Mouse (Mus musculus): Measurements from ENCODE around the gene Ilkap. TPM values are rescaled to one million over a fixed set of nuclear protein-coding genes. Genes with fewer than 3 reads are reported as not detected.
A peak's percentile ranks its signal among the peaks of the same experiment; 100 is the strongest.

Gene Ilkap
- polyA plus RNA-seq (2016; fragmentation: Nextera tagmentation; extraction: Ambion mirVana) = 147 and 148 TPM in 2 replicates

DNA sequence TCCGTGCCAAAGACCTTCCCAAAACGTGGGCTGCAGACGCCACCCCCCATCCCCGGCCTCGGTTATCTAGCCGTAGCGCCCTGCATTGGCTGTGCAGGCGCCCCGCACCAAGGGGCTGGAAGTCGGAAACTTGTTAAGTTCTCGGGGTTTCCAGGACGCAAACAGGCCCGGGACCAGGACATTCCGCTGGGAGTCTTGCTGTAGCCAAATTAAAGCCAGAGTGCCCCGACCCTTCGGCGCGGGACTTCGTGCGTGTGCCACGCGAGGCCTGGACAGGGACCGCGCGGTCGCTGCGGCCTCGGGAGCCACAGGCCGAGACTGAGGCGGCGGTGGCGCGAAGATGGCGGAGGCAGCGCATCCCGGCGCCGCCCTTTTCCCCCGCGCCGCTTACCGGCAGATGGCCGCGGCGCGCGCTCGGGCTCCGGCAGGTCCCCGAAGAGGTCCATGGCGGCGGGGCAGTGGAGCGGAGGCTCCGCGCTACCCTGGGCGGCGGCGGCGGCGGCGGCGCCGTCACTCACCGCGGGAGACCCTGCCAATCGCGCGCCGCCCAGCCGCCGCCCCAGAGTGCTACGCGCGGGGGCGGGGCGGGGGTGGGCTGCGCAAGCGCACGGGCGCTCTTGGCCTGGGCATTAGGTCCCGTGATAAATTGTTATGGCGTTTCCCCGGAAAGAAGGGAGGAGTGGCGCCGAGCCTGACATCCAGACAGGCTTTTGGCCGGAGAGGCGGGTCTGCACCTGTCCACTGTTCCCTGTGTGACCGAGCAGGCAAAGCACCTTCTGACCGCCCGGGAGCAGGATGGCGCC, at the start of gene Ilkap:
TSS of gene Ilkap (minus strand) at position 556 of the 803 bp plus-strand sequence.
- H3K9ac ChIP-seq = peak within 1 kb of the TSS; percentile 93
- peak within 1 kb of the TSS; percentile 82 for H3K4me3 ChIP-seq
- peak; percentile 96 for ATAC-seq (ENCODE audit: low FRiP score)
- H3K4me1 ChIP-seq = peaks cover 16% of the 10 kb centered on the region
- peak within 1 kb of the TSS; percentile 72 for H3K4me2 ChIP-seq (replicated peaks)
- no peaks in the 10 kb centered on the region for H3K9me3 ChIP-seq (replicated peaks)
- H3K36me3 ChIP-seq = peaks cover 8% of the 10 kb centered on the region; the same call in 1 of the 2 replicates
- WGBS = under 1% methylated on average over 76 of the region's 91 CpGs
- peak within 1 kb of the TSS; percentile 91 for H3K27ac ChIP-seq
- no peaks in the 10 kb centered on the region for H3K27me3 ChIP-seq

DNA sequence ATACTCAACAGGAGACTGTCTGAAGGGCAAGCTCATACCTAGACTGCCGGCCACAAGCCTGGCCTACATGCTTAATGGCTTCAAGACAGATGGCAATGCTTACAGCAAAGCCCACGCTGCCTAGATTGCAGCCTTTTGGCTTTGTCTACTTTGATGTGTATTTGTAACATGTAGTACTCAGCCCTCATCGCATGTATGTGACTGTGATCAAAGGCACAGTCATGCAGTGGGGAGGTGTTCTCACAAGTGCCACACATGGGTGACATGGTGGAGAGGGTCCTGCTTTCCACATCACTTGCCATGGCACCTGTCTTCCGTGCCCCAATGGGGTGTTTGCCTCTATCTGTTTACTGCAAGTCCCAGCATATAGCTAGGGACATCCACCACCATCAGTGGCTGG, 47.9 kb upstream of the Ilkap start:
- Histone ChIP-seq H3K4me3 (no peak overlapping the region), H3K27me3 (no peaks in the 10 kb centered on the region), H3K9me3 (replicated peaks) (peaks cover 10% of the 10 kb centered on the region; the same call in 1 of the 2 replicates), H3K27ac (no peak overlapping the region), H3K4me1 (no peaks in the 10 kb centered on the region), H3K36me3 (peaks cover 28% of the 10 kb centered on the region), H3K9ac (no peak overlapping the region), H3K4me2 (replicated peaks) (no peak overlapping the region)
- 98% methylated on average over 4 of the region's 4 CpGs for WGBS
- no peak for ATAC-seq (ENCODE audit: low FRiP score)

DNA sequence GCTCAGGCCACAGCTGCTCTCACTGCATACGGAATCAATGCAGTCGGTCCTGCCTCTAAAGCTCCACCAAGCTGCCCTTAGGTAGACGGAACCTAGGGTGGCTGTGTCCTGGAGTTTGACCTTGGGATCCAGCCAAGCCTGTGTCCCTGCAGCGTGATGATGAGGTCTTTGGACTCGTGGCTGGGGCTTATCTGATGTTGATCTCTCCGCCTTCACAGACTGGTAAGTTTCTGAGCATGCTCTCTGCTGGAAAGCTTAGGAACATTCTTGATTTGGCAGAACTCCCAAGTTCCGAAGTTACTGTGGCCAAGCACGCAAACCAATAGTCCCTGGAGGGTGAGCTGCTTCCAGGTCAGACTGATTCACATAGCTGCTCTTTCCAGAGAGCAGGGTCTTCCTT, 47.4 kb upstream of the Ilkap start:
- Histone ChIP-seq H3K4me3 (no peak overlapping the region), H3K4me2 (replicated peaks) (no peak overlapping the region), H3K4me1 (no peaks in the 10 kb centered on the region), H3K36me3 (peaks cover 28% of the 10 kb centered on the region), H3K27ac (no peak overlapping the region), H3K9me3 (replicated peaks) (peaks cover 10% of the 10 kb centered on the region; the same call in 1 of the 2 replicates), H3K27me3 (no peaks in the 10 kb centered on the region), H3K9ac (no peak overlapping the region)
- 83% methylated on average over 8 of the region's 8 CpGs for WGBS
- no peak for ATAC-seq (ENCODE audit: low FRiP score)

DNA sequence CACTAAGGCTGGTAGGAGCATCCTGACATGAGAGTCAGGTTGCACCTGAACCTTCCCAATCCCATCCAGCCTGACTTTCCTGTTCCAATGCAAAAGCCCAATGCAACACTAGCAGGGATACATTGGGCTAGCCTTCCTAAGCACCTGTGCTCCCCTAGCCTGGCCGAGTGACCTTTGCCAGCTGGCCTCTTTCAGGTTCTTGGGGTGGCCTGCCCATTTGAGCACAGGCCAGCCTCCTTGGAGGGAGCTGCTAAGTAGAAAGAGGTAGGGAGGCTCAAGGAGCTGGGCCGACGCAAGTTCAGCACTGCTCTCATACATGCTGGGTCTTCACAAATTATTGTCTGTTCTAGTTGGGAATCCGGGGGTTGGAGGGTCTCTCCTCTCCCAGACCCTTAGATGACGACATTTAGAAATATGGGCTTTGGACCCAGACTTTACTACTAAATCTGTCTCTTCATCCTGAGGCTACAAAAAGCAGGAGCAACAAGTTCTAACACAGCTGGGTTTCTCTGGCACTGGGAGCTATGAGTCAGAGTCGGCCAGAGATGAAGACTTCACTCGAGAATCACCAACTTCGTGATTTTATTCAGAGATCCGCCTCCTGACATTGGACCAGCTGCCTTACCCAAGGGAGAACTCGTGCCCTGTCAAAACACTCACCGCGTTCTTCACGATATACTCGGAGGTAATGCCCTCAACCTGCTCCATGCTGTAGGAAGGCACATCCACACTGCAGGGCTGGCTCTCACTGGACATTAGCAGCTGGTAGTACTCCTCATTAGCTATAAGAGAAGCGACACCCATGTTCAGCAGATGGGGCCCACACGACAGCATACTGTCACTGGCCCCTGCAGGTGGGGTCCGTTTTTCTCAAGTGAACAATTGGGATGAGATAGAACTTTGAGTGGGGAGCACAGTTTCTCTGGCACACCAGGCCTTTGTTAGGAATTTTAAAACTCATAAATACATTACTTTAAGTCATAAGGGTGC, 46.5 kb upstream of the Ilkap start:
- Histone ChIP-seq H3K36me3 (peaks cover 32% of the 10 kb centered on the region), H3K4me2 (replicated peaks) (no peak overlapping the region), H3K4me3 (no peak overlapping the region), H3K4me1 (no peaks in the 10 kb centered on the region), H3K27ac (no peak overlapping the region), H3K9ac (no peak overlapping the region), H3K9me3 (replicated peaks) (peaks cover 10% of the 10 kb centered on the region; the same call in 1 of the 2 replicates), H3K27me3 (no peaks in the 10 kb centered on the region)
- WGBS = 91% methylated on average over 17 of the region's 17 CpGs
- ATAC-seq (ENCODE audit: low FRiP score) = no peak

DNA sequence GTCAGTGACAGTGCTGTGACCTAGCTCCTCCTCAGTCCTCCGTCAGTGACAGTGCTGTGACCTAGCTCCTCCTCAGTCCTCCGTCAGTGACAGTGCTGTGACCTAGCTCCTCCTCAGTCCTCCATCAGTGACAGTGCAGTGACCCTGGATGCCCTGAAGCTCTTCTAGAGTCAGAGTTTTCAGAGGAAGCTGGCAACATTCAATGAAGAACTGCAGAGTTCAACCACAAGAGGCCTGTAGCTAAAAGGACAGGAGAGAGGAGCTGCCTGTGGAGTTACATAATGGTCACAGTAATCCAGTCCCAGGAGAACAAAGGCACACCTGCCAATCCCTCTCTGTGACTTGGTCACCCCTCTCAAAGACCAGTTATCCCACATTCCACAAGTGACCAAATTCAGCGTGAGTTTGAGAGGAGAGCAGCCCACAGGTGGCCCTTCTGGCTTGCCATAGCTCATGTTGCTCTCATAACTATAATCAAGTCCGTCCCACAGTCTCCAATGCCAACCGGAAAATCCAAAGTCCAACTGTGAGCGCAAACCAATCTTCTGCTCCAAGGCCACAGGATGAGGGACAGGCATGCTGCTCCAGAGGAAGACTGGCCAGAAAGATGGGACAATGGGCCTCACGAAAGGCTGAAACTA, 43.9 kb upstream of the Ilkap start:
- Histone ChIP-seq H3K27ac (no peak overlapping the region), H3K9ac (no peak overlapping the region), H3K4me2 (replicated peaks) (no peak overlapping the region), H3K4me3 (no peak overlapping the region), H3K4me1 (no peaks in the 10 kb centered on the region), H3K27me3 (no peaks in the 10 kb centered on the region), H3K36me3 (peaks cover 20% of the 10 kb centered on the region), H3K9me3 (replicated peaks) (peaks cover 3% of the 10 kb centered on the region; the same call in 1 of the 2 replicates)
- WGBS = 73% methylated on average over 6 of the region's 7 CpGs
- no peak for ATAC-seq (ENCODE audit: low FRiP score)

DNA sequence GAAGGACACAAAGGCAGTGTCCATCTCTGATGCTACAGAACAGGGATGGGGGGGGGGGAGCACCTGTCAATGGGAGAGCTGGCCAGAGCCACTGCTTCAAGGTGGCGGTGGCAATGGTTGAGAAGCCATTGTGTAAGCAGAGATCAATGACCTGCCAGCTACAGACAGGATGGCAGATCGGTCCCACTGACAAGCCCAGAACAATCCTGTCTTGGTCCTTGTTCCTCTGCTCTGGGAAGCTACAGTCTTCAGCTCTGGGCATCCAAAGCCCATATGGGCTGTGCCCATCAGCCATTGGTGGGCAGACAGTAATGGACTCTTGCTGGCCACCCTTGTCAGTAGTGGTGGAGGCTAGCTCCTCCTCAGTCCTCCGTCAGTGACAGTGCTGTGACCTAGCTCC, 43.2 kb upstream of the Ilkap start:
- no peaks in the 10 kb centered on the region for H3K4me1 ChIP-seq
- no peak overlapping the region for H3K9ac ChIP-seq
- H3K4me2 ChIP-seq (replicated peaks) = no peak overlapping the region
- no peak for ATAC-seq (ENCODE audit: low FRiP score)
- no peak overlapping the region for H3K27ac ChIP-seq
- H3K27me3 ChIP-seq = no peaks in the 10 kb centered on the region
- no peak overlapping the region for H3K4me3 ChIP-seq
- peaks cover 18% of the 10 kb centered on the region for H3K36me3 ChIP-seq
- H3K9me3 ChIP-seq (replicated peaks) = no peaks in the 10 kb centered on the region
- WGBS = 90% methylated on average over 3 of the region's 3 CpGs

DNA sequence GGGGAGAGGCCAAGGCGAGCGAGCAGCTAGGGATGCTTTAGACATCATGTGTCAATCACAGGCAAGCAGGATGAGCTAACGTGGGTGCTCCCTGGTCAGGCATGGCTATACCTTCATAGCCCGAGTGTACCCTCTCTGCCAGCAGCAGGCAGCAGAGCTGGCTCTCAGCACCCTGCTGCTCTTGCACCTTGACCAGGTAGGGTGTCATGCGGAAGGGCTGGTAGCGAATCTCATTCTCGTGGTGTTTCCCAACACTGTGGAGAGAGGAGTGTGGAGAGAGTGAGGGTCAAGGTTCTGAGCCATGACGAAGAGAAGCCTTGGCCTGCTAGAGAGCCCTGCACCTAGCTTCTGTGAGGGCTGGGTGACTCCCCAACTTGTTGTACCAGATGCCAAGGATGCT, 41.2 kb upstream of the Ilkap start:
- Histone ChIP-seq H3K27me3 (no peaks in the 10 kb centered on the region), H3K4me1 (peaks cover 6% of the 10 kb centered on the region), H3K36me3 (peaks cover 15% of the 10 kb centered on the region), H3K4me3 (no peak overlapping the region), H3K27ac (no peak overlapping the region), H3K9ac (no peak overlapping the region), H3K9me3 (replicated peaks) (no peaks in the 10 kb centered on the region), H3K4me2 (replicated peaks) (no peak overlapping the region)
- WGBS = 87% methylated on average over 8 of the region's 8 CpGs
- ATAC-seq (ENCODE audit: low FRiP score) = no peak

DNA sequence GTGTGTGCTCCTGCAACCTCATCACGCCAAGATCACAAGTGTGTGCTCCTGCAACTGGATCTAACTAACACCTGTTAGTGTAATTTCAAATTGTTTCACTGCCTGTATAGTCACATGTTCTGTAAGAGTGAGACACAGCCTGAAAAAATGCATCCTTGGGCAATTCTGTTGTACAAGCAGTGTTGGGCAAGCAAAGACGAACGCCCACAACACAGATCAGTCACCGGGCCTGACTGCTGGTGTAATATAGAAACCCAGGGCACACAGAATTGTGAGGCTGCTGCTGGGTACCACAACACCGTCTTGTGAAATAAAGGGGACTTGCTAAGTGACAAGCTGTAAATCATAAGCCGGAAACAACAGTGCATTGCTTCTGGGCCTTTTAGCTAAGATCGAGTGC, 39.0 kb upstream of the Ilkap start:
- Histone ChIP-seq H3K36me3 (peaks cover 9% of the 10 kb centered on the region; the same call in 1 of the 2 replicates), H3K4me1 (peaks cover 6% of the 10 kb centered on the region), H3K9me3 (replicated peaks) (no peaks in the 10 kb centered on the region), H3K4me2 (replicated peaks) (no peak overlapping the region), H3K27ac (no peak overlapping the region), H3K27me3 (no peaks in the 10 kb centered on the region), H3K9ac (no peak overlapping the region), H3K4me3 (no peak overlapping the region)
- no peak for ATAC-seq (ENCODE audit: low FRiP score)
- 89% methylated on average over 7 of the region's 7 CpGs for WGBS

DNA sequence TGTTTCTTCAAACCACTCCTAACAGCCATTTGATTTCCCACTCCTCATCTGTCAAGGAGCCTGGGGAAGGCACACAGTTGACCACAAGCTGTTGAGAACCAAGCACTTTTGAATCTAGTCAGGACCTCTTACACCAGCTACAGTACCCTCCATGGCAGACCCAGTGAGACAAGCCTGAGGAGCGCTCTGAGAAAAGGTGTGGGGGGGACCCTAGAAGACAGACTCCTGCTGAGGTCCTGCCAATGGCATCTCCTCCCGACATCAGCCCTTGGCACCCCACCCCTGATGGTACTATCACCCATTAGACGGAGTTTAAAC, 38.4 kb upstream of the Ilkap start:
- 89% methylated on average over 3 of the region's 3 CpGs for WGBS
- H3K36me3 ChIP-seq = peaks cover 9% of the 10 kb centered on the region; the same call in 1 of the 2 replicates
- peaks cover 6% of the 10 kb centered on the region for H3K4me1 ChIP-seq
- no peak overlapping the region for H3K4me2 ChIP-seq (replicated peaks)
- no peak for ATAC-seq (ENCODE audit: low FRiP score)
- no peak overlapping the region for H3K4me3 ChIP-seq
- no peak overlapping the region for H3K27ac ChIP-seq
- no peaks in the 10 kb centered on the region for H3K9me3 ChIP-seq (replicated peaks)
- no peak overlapping the region for H3K9ac ChIP-seq
- H3K27me3 ChIP-seq = no peaks in the 10 kb centered on the region

DNA sequence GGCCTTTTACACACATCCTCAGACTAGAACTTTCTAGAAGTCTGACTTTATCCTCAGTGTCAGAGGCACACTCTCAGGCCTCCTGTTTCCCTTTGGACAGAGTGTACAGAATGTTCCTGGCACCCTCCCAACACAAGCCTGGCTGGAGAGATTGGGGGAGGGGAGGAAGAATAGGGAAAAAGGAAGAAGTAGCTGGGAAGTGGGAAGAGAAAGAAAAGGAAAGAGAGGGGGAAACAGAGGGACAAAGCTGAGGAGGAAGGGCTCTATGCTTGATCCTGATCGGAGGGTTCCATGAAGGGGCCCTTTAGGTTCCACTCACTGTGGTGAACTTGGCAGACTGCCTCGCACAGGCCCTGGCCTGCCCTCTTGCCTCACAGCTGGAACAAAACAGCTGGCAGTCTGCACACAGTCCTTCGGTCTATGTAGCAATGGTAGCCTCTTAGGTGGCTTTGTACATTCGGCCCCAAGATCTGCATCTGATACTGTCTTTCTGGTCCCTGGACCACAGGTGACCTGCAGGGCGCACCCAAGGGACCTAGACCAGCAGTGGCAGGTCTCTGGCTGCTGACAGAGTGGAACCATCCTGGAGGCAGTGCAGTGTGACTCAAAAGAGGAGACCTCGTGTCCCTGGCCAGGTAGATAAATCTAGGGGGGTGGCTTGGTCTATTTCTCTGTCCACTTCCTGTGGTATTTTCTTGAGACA, 37.9 kb upstream of the Ilkap start:
- no peaks in the 10 kb centered on the region for H3K27me3 ChIP-seq

DNA sequence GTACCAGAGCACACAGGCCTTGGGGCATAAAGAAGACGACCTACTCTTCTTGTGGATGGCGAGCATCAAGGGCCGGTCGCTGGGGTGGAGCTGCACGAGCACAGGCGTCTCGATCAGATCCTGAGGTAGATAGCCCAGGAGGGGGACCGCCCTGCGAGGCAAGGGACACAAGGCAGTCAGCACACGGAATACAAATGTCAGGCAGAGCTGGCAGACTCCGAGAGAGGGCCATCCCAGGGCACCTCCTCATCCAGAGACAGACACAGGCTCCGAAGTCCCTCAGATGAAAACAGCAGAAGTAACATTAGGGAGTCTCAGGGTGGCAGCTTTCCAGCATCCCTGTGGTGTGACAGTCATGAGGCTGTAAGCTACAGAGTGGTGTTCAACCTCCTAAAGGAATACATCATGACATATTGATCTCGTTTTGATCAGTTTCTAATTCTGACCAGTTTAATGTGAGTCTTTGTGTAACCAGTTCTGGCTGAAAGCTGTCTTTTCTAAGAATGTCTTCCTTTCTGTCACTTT, 37.1 kb upstream of the Ilkap start:
- Histone ChIP-seq H3K9me3 (replicated peaks) (no peaks in the 10 kb centered on the region), H3K4me3 (no peak overlapping the region), H3K27ac (no peak overlapping the region), H3K36me3 (peaks cover 9% of the 10 kb centered on the region; the same call in 1 of the 2 replicates), H3K9ac (no peak overlapping the region), H3K4me2 (replicated peaks) (no peak overlapping the region), H3K27me3 (no peaks in the 10 kb centered on the region), H3K4me1 (peaks cover 6% of the 10 kb centered on the region)
- 88% methylated on average over 13 of the region's 13 CpGs for WGBS
- ATAC-seq (ENCODE audit: low FRiP score) = no peak

More for the DNA sequence above, 37.9 kb upstream of the Ilkap start:
- H3K9ac ChIP-seq = no peak overlapping the region
- peaks cover 6% of the 10 kb centered on the region for H3K4me1 ChIP-seq
- H3K4me2 ChIP-seq (replicated peaks) = no peak overlapping the region
- WGBS = 77% methylated on average over 6 of the region's 6 CpGs
- no peaks in the 10 kb centered on the region for H3K9me3 ChIP-seq (replicated peaks)
- H3K36me3 ChIP-seq = peaks cover 9% of the 10 kb centered on the region; the same call in 1 of the 2 replicates
- no peak overlapping the region for H3K4me3 ChIP-seq
- ATAC-seq (ENCODE audit: low FRiP score) = no peak
- no peak overlapping the region for H3K27ac ChIP-seq

Data from hindbrain, embryonic 12.5 days (tissue).